Mouse (Mus musculus) intestine, embryonic 14.5 days (tissue): ENCODE measurements around the gene Arl6ip5. TPM values are rescaled to one million over a fixed set of nuclear protein-coding genes. Genes with fewer than 3 reads are reported as not detected.

Source experiments
- ATAC-seq: fragments of 200-750 bp; cut with Nextera tagmentation; replicated peaks from 2 replicates; pipeline ENCODE4 v1.8.0; 2017; ENCODE audit warnings: low read depth, moderate number of reproducible peaks, moderate TSS enrichment, moderate library complexity; ENCODE audit not compliant: low FRiP score, low TSS enrichment
- DNase-seq: peaks from one replicate; pipeline ENCODE4 v3.0.0-alpha.2; 2018; ENCODE audit warnings: low spot score
- H3K27ac ChIP-seq: fragments of 300-500 bp; sonication (generic); 2 replicates; pipeline ENCODE4 v1.5.1; 2014; ENCODE audit warnings: low read depth, mild to moderate bottlenecking, control low read depth
- H3K27me3 ChIP-seq: fragments of 300-500 bp; sonication (generic); replicated peaks from 2 replicates; pipeline ENCODE4 v1.6.1; 2014; ENCODE audit warnings: low read length, control low read depth; ENCODE audit not compliant: control insufficient read depth, insufficient read depth
- H3K36me3 ChIP-seq: fragments of 300-500 bp; sonication (generic); 2 replicates; pipeline ENCODE4 v1.6.1; 2014; ENCODE audit warnings: low read length, control low read depth; ENCODE audit not compliant: control insufficient read depth, insufficient read depth
- H3K4me1 ChIP-seq: fragments of 300-500 bp; sonication (generic); replicated peaks from 2 replicates; pipeline ENCODE4 v1.6.1; 2014; ENCODE audit warnings: low read length, control low read depth, mixed read lengths; ENCODE audit not compliant: control insufficient read depth, insufficient read depth
- H3K4me2 ChIP-seq: fragments of 300-500 bp; sonication (generic); 2 replicates; pipeline ENCODE4 v1.6.1; 2014; ENCODE audit warnings: low read length
- H3K4me3 ChIP-seq: fragments of 300-500 bp; sonication (generic); 2 replicates; pipeline ENCODE4 v1.5.1; 2014; ENCODE audit warnings: low read depth, low read length, control low read depth, mixed read lengths
- H3K9ac ChIP-seq: fragments of 300-500 bp; sonication (generic); 2 replicates; pipeline ENCODE4 v1.6.1; 2014; ENCODE audit warnings: mild to moderate bottlenecking, low read length
- H3K9me3 ChIP-seq: fragments of 300-500 bp; sonication (generic); 2 replicates; pipeline ENCODE4 v1.6.1; 2016; ENCODE audit warnings: low read length, control low read depth; ENCODE audit not compliant: control insufficient read depth
- WGBS: fragments of 180-500 bp; shearing (Covaris S2); extraction: QIAGEN DNeasy Blood & Tissue Kit; methylation state at CpG from one replicate; pipeline ENCODE4 v1.1.7; 2014; 5-methylcytosine and 5-hydroxymethylcytosine counted together
- polyA plus RNA-seq: library from polyadenylated mRNA; unstranded; fragments of >200 nt; fragmentation: Nextera tagmentation; extraction: Ambion mirVana; gene quantifications from 2 replicates; pipeline ENCODE4 v1.2.1, GENCODE M21; 2014

Arl6ip5 gene
- polyA plus RNA-seq, 1 experiment from 2014 or later, result 33.1 TPM

DNA sequence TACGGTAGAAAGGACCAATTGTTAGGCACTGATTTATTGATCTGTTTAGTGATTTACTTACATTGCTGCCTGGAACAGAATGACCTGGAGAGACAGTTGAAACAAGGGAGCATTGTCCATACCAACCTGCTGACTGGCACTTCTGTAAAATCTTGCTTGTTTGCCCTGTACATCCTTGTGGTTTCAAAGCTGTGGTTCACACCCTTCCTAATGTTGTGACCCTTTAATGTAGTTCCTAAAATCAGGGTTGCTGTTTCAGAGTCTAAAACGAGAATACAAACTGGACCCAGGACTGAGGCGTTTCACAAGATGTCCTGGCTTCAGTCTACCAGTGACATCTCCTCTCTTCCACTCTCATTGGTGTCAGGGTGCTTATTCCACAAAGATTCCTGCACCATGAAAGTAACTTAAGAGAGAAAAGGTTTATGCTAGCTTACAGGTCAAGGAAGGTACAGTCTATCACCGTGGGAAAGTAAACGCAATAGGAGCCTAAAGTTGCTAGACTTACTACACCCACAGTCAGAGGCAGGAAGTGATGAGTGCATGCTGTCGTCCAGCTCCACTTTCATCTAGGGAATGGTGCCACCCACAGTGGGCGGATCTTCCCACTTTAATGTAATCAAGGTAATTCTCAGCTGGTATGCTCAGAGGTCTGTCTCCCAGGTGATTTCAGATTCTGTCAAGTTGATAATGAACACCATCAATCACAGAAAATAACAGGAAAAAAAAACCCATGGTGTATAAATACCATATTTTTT is 24.6 kb downstream of the Arl6ip5 start:
- 79% methylated on average over 7 of the region's 7 CpGs for WGBS
- Histone ChIP-seq H3K27me3 (no peaks in the 10 kb centered on the region), H3K4me1 (no peaks in the 10 kb centered on the region)

GRCm38 (mm10) chr6:97236088-97236487 is 25.6 kb downstream of the Arl6ip5 start:
- ATAC-seq, result no peak
- no peak overlapping the region for H3K27ac ChIP-seq

More for the DNA sequence above, 24.6 kb downstream of the Arl6ip5 start:
- no peak for ATAC-seq
- no peaks in the 10 kb centered on the region for H3K9me3 ChIP-seq
- H3K4me3 ChIP-seq, result no peak overlapping the region
- no peak for DNase-seq
- no peak overlapping the region for H3K27ac ChIP-seq
- H3K36me3 ChIP-seq, result peaks cover 25% of the 10 kb centered on the region
- H3K4me2 ChIP-seq, result no peak overlapping the region
- no peak overlapping the region for H3K9ac ChIP-seq

GRCm38 (mm10) chr6:97239360-97239759 is 28.9 kb downstream of the Arl6ip5 start:
- H3K4me1 ChIP-seq, result no peaks in the 10 kb centered on the region
- no peaks in the 10 kb centered on the region for H3K9me3 ChIP-seq
- ATAC-seq (no peak), DNase-seq (no peak)
- no peaks in the 10 kb centered on the region for H3K36me3 ChIP-seq
- H3K4me2 ChIP-seq, result no peak overlapping the region
- H3K27me3 ChIP-seq, result no peaks in the 10 kb centered on the region
- no peak overlapping the region for H3K27ac ChIP-seq
- no peak overlapping the region for H3K9ac ChIP-seq
- no peak overlapping the region for H3K4me3 ChIP-seq
- WGBS, result 94% methylated on average over 6 of the region's 6 CpGs

More at GRCm38 (mm10) chr6:97236088-97236487, 25.6 kb downstream of the Arl6ip5 start:
- Histone ChIP-seq H3K4me2 (no peak overlapping the region), H3K4me3 (no peak overlapping the region), H3K36me3 (peaks cover 17% of the 10 kb centered on the region; the same call in 1 of the 2 replicates), H3K9ac (no peak overlapping the region), H3K27me3 (no peaks in the 10 kb centered on the region), H3K9me3 (no peaks in the 10 kb centered on the region), H3K4me1 (no peaks in the 10 kb centered on the region)
- 94% methylated on average over 5 of the region's 5 CpGs for WGBS
- DNase-seq, result no peak

DNA sequence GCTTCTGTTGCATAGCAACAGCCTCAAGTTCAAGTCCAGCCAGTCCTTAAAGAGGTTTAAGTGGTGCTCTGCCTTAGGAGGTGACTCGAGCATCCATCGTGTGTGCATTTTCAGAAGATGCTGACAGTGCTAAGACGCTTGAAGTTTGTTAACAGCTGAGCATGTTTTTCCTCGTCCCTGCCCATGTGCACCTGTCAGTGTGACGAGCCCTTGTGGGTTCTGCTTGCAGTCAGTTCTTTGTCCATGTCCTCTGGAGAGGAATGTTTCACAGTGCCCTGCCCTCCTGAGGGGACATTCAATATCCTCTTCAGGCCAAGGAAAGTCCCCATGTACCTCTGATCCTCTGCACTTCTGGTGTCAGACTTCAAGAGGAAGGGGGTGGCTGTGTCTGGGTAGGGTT is 29.6 kb downstream of the Arl6ip5 start:
- no peak overlapping the region for H3K4me3 ChIP-seq
- no peak overlapping the region for H3K9ac ChIP-seq
- no peaks in the 10 kb centered on the region for H3K27me3 ChIP-seq
- no peaks in the 10 kb centered on the region for H3K9me3 ChIP-seq
- 84% methylated on average over 5 of the region's 5 CpGs for WGBS
- no peak overlapping the region for H3K4me2 ChIP-seq
- ATAC-seq (no peak), DNase-seq (no peak)
- H3K27ac ChIP-seq, result no peak overlapping the region
- no peaks in the 10 kb centered on the region for H3K36me3 ChIP-seq
- H3K4me1 ChIP-seq, result no peaks in the 10 kb centered on the region

GRCm38 (mm10) chr6:97242522-97242921 is 32.0 kb downstream of the Arl6ip5 start:
- 82% methylated on average over 4 of the region's 4 CpGs for WGBS
- H3K9ac ChIP-seq, result no peak overlapping the region
- H3K4me1 ChIP-seq, result no peaks in the 10 kb centered on the region
- DNase-seq (no peak), ATAC-seq (no peak)
- no peaks in the 10 kb centered on the region for H3K36me3 ChIP-seq
- H3K27ac ChIP-seq, result no peak overlapping the region
- no peaks in the 10 kb centered on the region for H3K9me3 ChIP-seq
- no peaks in the 10 kb centered on the region for H3K27me3 ChIP-seq
- H3K4me3 ChIP-seq, result no peak overlapping the region
- H3K4me2 ChIP-seq, result no peak overlapping the region

DNA sequence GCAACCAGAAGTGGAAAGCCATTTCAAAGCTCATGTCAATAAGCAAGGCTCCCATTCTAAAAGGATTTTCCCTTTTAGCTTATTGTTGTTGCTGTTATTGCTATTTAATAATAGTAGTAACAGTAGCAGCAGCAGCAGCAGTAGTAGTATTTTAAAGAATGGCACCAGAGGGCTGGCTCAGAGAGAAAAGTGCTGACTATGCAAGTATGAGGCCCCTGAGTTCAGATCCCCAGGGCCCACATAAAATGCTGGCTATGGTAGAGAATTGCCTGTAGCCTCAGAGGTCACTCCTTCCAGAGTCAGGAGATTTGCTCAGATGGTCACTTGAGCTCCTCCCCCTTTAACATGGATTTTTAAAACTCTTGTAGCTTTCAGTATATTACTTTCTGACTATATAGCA is 34.7 kb downstream of the Arl6ip5 start:
- ATAC-seq (no peak), DNase-seq (no peak)
- Histone ChIP-seq H3K9ac (no peak overlapping the region), H3K4me3 (no peak overlapping the region), H3K4me2 (no peak overlapping the region), H3K27ac (no peak overlapping the region), H3K27me3 (no peaks in the 10 kb centered on the region), H3K4me1 (no peaks in the 10 kb centered on the region), H3K9me3 (no peaks in the 10 kb centered on the region), H3K36me3 (no peaks in the 10 kb centered on the region)

DNA sequence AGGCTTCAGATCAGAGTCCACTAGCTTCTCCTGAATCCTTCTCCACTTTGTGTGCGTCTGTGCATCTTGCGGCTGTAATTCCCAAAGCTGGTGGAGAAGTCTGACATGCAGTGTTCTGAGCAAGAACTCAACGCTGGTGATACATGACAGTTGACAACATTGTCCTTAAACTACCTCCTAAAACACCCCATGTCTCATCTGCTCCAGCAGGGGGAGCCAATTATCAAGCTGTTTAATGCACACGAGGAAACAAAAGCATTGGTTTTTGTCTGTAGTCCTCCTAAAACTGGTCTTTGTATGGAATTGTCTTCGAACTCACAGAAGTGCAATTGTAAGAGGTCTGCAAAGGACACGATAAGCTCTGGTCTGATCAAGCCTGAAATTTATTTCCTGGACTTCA is 40.5 kb downstream of the Arl6ip5 start:
- no peak overlapping the region for H3K4me3 ChIP-seq
- H3K9me3 ChIP-seq, result no peaks in the 10 kb centered on the region
- ATAC-seq (no peak), DNase-seq (peak; percentile 67)
- no peak overlapping the region for H3K27ac ChIP-seq
- no peaks in the 10 kb centered on the region for H3K27me3 ChIP-seq
- no peak overlapping the region for H3K4me2 ChIP-seq
- no peaks in the 10 kb centered on the region for H3K36me3 ChIP-seq
- WGBS, result 42% methylated on average over 6 of the region's 6 CpGs
- H3K9ac ChIP-seq, result no peak overlapping the region
- H3K4me1 ChIP-seq, result 0 out of 2 replicates have a peak, but pooled peaks cover 4% of the 10 kb centered on the region

- no peak overlapping the region for H3K27ac ChIP-seq
- H3K4me2 ChIP-seq, result no peak overlapping the region
- no peak for DNase-seq
- no peaks in the 10 kb centered on the region for H3K9me3 ChIP-seq
- 0 out of 2 replicates have a peak, but pooled peaks cover 4% of the 10 kb centered on the region for H3K4me1 ChIP-seq
- ATAC-seq, result no peak
- H3K27me3 ChIP-seq, result no peaks in the 10 kb centered on the region
- H3K36me3 ChIP-seq, result no peaks in the 10 kb centered on the region
- no peak overlapping the region for H3K4me3 ChIP-seq
- H3K9ac ChIP-seq, result no peak overlapping the region
- WGBS, result 35% methylated on average over 5 of the region's 5 CpGs
Measured at GRCm38 (mm10) chr6:97252086-97252485, 41.6 kb downstream of the Arl6ip5 start.

DNA sequence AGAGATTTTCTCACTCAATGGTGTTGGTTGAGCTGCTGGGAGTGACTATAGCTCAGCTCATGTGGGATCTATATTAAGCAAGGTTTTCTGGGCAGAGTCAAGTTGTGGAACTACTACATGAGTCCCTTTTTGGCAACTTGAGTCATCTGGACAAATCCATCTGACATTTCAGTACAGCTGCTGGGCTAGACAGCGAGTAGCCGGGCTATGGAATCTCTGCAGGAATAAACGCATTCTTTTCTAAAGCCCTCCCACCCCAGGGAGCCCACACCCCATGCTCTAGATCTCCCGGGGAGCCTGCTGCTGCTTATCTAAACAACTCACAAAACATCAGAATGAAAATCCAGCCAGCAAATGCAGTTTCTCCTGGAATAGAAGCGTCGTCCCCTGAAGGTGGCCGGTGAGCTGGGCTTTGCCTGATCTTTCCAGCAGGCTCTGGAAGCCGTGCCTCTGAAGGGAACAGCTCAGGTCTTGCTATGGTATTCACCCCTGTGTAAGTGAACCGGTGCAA is 42.3 kb downstream of the Arl6ip5 start, which contains the start of gene Lmod3:
TSS of gene Lmod3 (minus strand) at position 49 of the 511 bp plus-strand sequence.
- 15% methylated on average over 9 of the region's 9 CpGs for WGBS
- peak; percentile 52 for DNase-seq

More for the DNA sequence above, 42.3 kb downstream of the Arl6ip5 start, which contains the start of gene Lmod3:
- Histone ChIP-seq H3K27me3 (no peaks in the 10 kb centered on the region), H3K4me3 (no peak within 1 kb of the TSS), H3K27ac (no peak within 1 kb of the TSS), H3K4me2 (peak within 1 kb of the TSS; percentile 12; the same call in 1 of the 2 replicates), H3K9me3 (no peaks in the 10 kb centered on the region), H3K36me3 (no peaks in the 10 kb centered on the region), H3K9ac (no peak within 1 kb of the TSS), H3K4me1 (0 out of 2 replicates have a peak, but pooled peaks cover 4% of the 10 kb centered on the region)
- no peak for ATAC-seq
